Mouse (Mus musculus): ENCODE results near the gene Vangl1. TPM values are rescaled to one million over a fixed set of nuclear protein-coding genes. Genes with fewer than 3 reads are reported as not detected.
"Not testable (repeated sequence)": the region's sequence is repeated elsewhere in the genome, so short reads cannot be mapped to it uniquely, and the experiment has no call there.

Gene Vangl1
- polyA plus RNA-seq, 1 experiment from 2014 or later = 52.9 TPM

GRCm38 (mm10) chr3:102205458-102205830 lies 951 bp upstream of the Vangl1 start:
- DNase-seq (ENCODE audit: low spot score) = no peak
- Histone ChIP-seq H3K4me2 (peak overlapping the region; percentile 85), H3K9ac (ENCODE audit: low read depth, low read length) (no peak overlapping the region), H3K27me3 (replicated peaks; ENCODE audit: control insufficient read depth, insufficient read depth, low read length) (no peaks in the 10 kb centered on the region; the same call in none of the 2 replicates), H3K27ac (ENCODE audit: low read depth, low read length) (no peak overlapping the region), H3K36me3 (ENCODE audit: control insufficient read depth, insufficient read depth, low read length) (no peaks in the 10 kb centered on the region), H3K4me1 (replicated peaks; ENCODE audit: control insufficient read depth, insufficient read depth, low read length) (peaks cover 3% of the 10 kb centered on the region; the same call in 1 of the 2 replicates), H3K4me3 (ENCODE audit: low read depth, low read length) (no peak overlapping the region), H3K9me3 (ENCODE audit: control insufficient read depth, low read length) (no peaks in the 10 kb centered on the region)
- ATAC-seq (replicated peaks; ENCODE audit: low FRiP score) = no peak
- 16% methylated on average over 7 of the region's 7 CpGs for WGBS

DNA sequence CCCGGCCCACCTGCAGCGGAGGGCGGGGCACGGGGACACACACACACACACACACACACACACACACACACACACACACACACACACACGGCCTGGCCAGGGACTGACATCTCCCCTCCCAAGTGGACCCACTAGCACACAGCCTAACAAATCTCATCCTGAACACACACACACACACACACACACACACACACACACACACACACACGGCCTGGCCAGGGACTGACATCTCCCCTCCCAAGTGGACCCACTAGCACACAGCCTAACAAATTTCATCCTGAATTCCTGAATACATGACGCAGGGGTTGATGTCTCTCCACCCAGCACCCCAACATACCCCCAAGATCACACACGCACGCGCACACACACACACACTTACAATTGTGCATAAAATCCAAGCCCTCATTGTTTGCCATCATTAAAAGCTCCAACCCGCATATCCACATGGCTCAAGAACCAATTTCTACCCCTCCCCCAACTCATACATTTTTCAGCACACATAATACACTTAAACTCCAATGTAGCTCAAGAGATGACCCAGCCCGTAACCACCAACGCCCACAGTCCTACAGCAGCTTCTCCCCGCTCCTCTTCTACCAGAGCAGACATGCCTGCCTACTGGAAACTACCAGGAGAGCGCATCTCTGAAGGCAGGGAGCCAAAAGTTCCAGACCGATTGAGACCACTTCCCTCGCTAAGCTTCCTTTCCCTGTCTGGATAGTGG lies 403 bp upstream of the Vangl1 start:
- not testable (repeated sequence) for H3K4me1 ChIP-seq (replicated peaks; ENCODE audit: control insufficient read depth, insufficient read depth, low read length); H3K27ac ChIP-seq (ENCODE audit: low read depth, low read length); H3K9me3 ChIP-seq (ENCODE audit: control insufficient read depth, low read length); H3K36me3 ChIP-seq (ENCODE audit: control insufficient read depth, insufficient read depth, low read length); H3K27me3 ChIP-seq (replicated peaks; ENCODE audit: control insufficient read depth, insufficient read depth, low read length)
- DNase-seq (ENCODE audit: low spot score) (peak; percentile 38), ATAC-seq (replicated peaks; ENCODE audit: low FRiP score) (peak; percentile 25)
- Histone ChIP-seq H3K4me3 (ENCODE audit: low read depth, low read length) (peak overlapping the region; percentile 81), H3K9ac (ENCODE audit: low read depth, low read length) (peak overlapping the region; percentile 77; the same call in 1 of the 2 replicates), H3K4me2 (peak overlapping the region; percentile 85)
- WGBS = 9% methylated on average over 16 of the region's 17 CpGs

GRCm38 (mm10) chr3:102203131-102203530 lies 1.4 kb downstream of the Vangl1 start:
- H3K4me2 ChIP-seq = peak overlapping the region; percentile 85
- no peak overlapping the region for H3K27ac ChIP-seq (ENCODE audit: low read depth, low read length)
- no peaks in the 10 kb centered on the region for H3K36me3 ChIP-seq (ENCODE audit: control insufficient read depth, insufficient read depth, low read length)
- no peak for DNase-seq (ENCODE audit: low spot score)
- 15% methylated on average over 7 of the region's 7 CpGs for WGBS
- no peaks in the 10 kb centered on the region for H3K9me3 ChIP-seq (ENCODE audit: control insufficient read depth, low read length)
- H3K4me3 ChIP-seq (ENCODE audit: low read depth, low read length) = peak overlapping the region; percentile 81
- H3K4me1 ChIP-seq (replicated peaks; ENCODE audit: control insufficient read depth, insufficient read depth, low read length) = peaks cover 14% of the 10 kb centered on the region; the same call in 1 of the 2 replicates
- ATAC-seq (replicated peaks; ENCODE audit: low FRiP score) = no peak
- H3K27me3 ChIP-seq (replicated peaks; ENCODE audit: control insufficient read depth, insufficient read depth, low read length) = no peaks in the 10 kb centered on the region; the same call in none of the 2 replicates
- H3K9ac ChIP-seq (ENCODE audit: low read depth, low read length) = peak overlapping the region; percentile 77; the same call in 1 of the 2 replicates

DNA sequence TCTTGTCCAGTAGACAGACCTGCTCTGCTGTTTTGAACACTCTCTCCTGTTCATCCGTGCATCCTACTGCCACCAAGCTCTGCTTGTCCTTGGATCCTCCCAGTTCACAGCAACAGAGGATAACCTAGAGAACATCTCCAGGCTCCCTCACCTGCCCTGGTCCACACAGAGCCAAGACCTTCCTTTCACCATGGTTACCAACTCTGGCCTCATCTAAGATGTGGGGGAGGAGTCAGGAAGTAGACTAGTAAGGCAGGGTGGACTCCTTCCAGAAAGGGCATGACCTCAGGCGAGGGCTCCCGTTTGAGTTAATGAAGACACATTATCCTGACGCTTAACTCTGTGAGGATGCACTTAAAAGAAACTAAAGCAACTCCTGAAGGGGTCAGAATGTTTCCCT lies 4.5 kb downstream of the Vangl1 start:
- no peak overlapping the region for H3K4me3 ChIP-seq (ENCODE audit: low read depth, low read length)
- DNase-seq (ENCODE audit: low spot score) (no peak), ATAC-seq (replicated peaks; ENCODE audit: low FRiP score) (no peak)
- WGBS = 44% methylated on average over 4 of the region's 4 CpGs
- H3K4me1 ChIP-seq (replicated peaks; ENCODE audit: control insufficient read depth, insufficient read depth, low read length) = peaks cover 35% of the 10 kb centered on the region
- peaks cover 9% of the 10 kb centered on the region; the same call in 1 of the 2 replicates for H3K36me3 ChIP-seq (ENCODE audit: control insufficient read depth, insufficient read depth, low read length)
- H3K4me2 ChIP-seq = no peak overlapping the region
- no peak overlapping the region for H3K9ac ChIP-seq (ENCODE audit: low read depth, low read length)
- H3K9me3 ChIP-seq (ENCODE audit: control insufficient read depth, low read length) = no peaks in the 10 kb centered on the region
- no peaks in the 10 kb centered on the region; the same call in none of the 2 replicates for H3K27me3 ChIP-seq (replicated peaks; ENCODE audit: control insufficient read depth, insufficient read depth, low read length)
- no peak overlapping the region for H3K27ac ChIP-seq (ENCODE audit: low read depth, low read length)

DNA sequence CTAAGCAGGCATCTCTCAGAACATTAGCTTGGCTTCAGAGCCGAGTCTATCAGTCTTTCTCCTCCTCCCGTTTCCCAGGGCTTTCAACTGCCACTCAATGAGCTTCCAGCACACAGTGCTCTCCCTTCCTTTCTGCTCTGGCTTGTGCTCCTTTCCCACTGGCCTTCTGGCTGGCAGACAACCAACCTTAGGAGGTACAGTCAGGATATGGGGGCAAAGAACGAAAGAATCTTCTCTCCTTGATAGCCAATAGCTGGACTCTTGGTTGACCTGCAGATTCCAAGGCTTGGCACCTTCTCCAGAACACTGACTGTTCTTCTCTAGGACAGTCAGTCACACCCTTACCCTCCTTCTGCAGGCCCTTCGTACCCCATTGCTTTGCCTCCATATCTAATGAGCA lies 5.3 kb downstream of the Vangl1 start:
- no peak for DNase-seq (ENCODE audit: low spot score)
- Histone ChIP-seq H3K4me2 (no peak overlapping the region), H3K4me3 (ENCODE audit: low read depth, low read length) (no peak overlapping the region), H3K27me3 (replicated peaks; ENCODE audit: control insufficient read depth, insufficient read depth, low read length) (no peaks in the 10 kb centered on the region; the same call in 1 of the 2 replicates), H3K27ac (ENCODE audit: low read depth, low read length) (no peak overlapping the region), H3K36me3 (ENCODE audit: control insufficient read depth, insufficient read depth, low read length) (peaks cover 9% of the 10 kb centered on the region; the same call in 1 of the 2 replicates), H3K9me3 (ENCODE audit: control insufficient read depth, low read length) (no peaks in the 10 kb centered on the region), H3K4me1 (replicated peaks; ENCODE audit: control insufficient read depth, insufficient read depth, low read length) (peaks cover 42% of the 10 kb centered on the region), H3K9ac (ENCODE audit: low read depth, low read length) (no peak overlapping the region)
- no peak for ATAC-seq (replicated peaks; ENCODE audit: low FRiP score)
- 59% methylated on average over 4 of the region's 4 CpGs for WGBS

GRCm38 (mm10) chr3:102198446-102198845 lies 6.0 kb downstream of the Vangl1 start:
- H3K4me1 ChIP-seq (replicated peaks; ENCODE audit: control insufficient read depth, insufficient read depth, low read length) = peaks cover 44% of the 10 kb centered on the region
- H3K27ac ChIP-seq (ENCODE audit: low read depth, low read length) = no peak overlapping the region
- H3K9me3 ChIP-seq (ENCODE audit: control insufficient read depth, low read length) = no peaks in the 10 kb centered on the region
- no peaks in the 10 kb centered on the region; the same call in 1 of the 2 replicates for H3K27me3 ChIP-seq (replicated peaks; ENCODE audit: control insufficient read depth, insufficient read depth, low read length)
- H3K4me3 ChIP-seq (ENCODE audit: low read depth, low read length) = no peak overlapping the region
- H3K36me3 ChIP-seq (ENCODE audit: control insufficient read depth, insufficient read depth, low read length) = peaks cover 9% of the 10 kb centered on the region; the same call in 1 of the 2 replicates
- DNase-seq (ENCODE audit: low spot score) (no peak), ATAC-seq (replicated peaks; ENCODE audit: low FRiP score) (no peak)
- WGBS = 54% methylated on average over 6 of the region's 6 CpGs
- H3K4me2 ChIP-seq = no peak overlapping the region
- H3K9ac ChIP-seq (ENCODE audit: low read depth, low read length) = no peak overlapping the region

- DNase-seq (ENCODE audit: low spot score) (no peak), ATAC-seq (replicated peaks; ENCODE audit: low FRiP score) (no peak; the same call in 1 of the 2 replicates)
- H3K4me3 ChIP-seq (ENCODE audit: low read depth, low read length) = no peak overlapping the region
- H3K36me3 ChIP-seq (ENCODE audit: control insufficient read depth, insufficient read depth, low read length) = peaks cover 9% of the 10 kb centered on the region; the same call in 1 of the 2 replicates
- H3K4me1 ChIP-seq (replicated peaks; ENCODE audit: control insufficient read depth, insufficient read depth, low read length) = peaks cover 47% of the 10 kb centered on the region
- WGBS = 39% methylated on average over 5 of the region's 5 CpGs
- H3K4me2 ChIP-seq = no peak overlapping the region; the same call in 1 of the 2 replicates
- H3K9me3 ChIP-seq (ENCODE audit: control insufficient read depth, low read length) = no peaks in the 10 kb centered on the region
- H3K9ac ChIP-seq (ENCODE audit: low read depth, low read length) = no peak overlapping the region
- H3K27me3 ChIP-seq (replicated peaks; ENCODE audit: control insufficient read depth, insufficient read depth, low read length) = no peaks in the 10 kb centered on the region; the same call in 1 of the 2 replicates
- H3K27ac ChIP-seq (ENCODE audit: low read depth, low read length) = no peak overlapping the region
Measured at GRCm38 (mm10) chr3:102197746-102198145, 6.7 kb downstream of the Vangl1 start.

DNA sequence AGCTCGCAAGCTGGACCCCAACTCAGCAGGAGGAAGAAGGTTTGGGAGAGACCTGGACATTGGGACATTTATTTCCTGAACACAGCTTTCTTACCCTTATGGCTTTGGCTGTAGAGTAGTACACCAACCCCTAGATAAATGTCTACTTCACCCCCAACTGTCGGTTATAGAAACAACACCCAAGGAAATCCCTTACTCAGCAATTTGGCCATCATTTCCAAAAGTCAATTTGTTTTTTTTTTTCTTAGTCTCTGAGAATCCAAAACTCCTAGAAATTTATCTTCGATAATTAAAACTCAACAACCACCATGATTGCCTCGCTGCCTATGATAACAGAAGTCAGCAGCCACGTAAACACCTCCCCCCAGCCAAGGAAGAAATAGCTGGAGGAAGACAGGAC lies 7.3 kb downstream of the Vangl1 start:
- H3K27me3 ChIP-seq (replicated peaks; ENCODE audit: control insufficient read depth, insufficient read depth, low read length) = no peaks in the 10 kb centered on the region; the same call in 1 of the 2 replicates
- no peak overlapping the region for H3K27ac ChIP-seq (ENCODE audit: low read depth, low read length)
- H3K4me2 ChIP-seq = no peak overlapping the region; the same call in 1 of the 2 replicates
- H3K36me3 ChIP-seq (ENCODE audit: control insufficient read depth, insufficient read depth, low read length) = peaks cover 9% of the 10 kb centered on the region; the same call in 1 of the 2 replicates
- H3K4me1 ChIP-seq (replicated peaks; ENCODE audit: control insufficient read depth, insufficient read depth, low read length) = peaks cover 47% of the 10 kb centered on the region
- WGBS = 59% methylated on average over 5 of the region's 5 CpGs
- no peak for DNase-seq (ENCODE audit: low spot score)
- ATAC-seq (replicated peaks; ENCODE audit: low FRiP score) = no peak
- no peak overlapping the region for H3K9ac ChIP-seq (ENCODE audit: low read depth, low read length)
- H3K9me3 ChIP-seq (ENCODE audit: control insufficient read depth, low read length) = no peaks in the 10 kb centered on the region
- H3K4me3 ChIP-seq (ENCODE audit: low read depth, low read length) = no peak overlapping the region

GRCm38 (mm10) chr3:102196166-102196565 lies 8.3 kb downstream of the Vangl1 start:
- Histone ChIP-seq H3K4me1 (replicated peaks; ENCODE audit: control insufficient read depth, insufficient read depth, low read length) (peaks cover 47% of the 10 kb centered on the region), H3K36me3 (ENCODE audit: control insufficient read depth, insufficient read depth, low read length) (peaks cover 9% of the 10 kb centered on the region; the same call in 1 of the 2 replicates), H3K27ac (ENCODE audit: low read depth, low read length) (no peak overlapping the region), H3K9me3 (ENCODE audit: control insufficient read depth, low read length) (no peaks in the 10 kb centered on the region), H3K4me3 (ENCODE audit: low read depth, low read length) (no peak overlapping the region), H3K9ac (ENCODE audit: low read depth, low read length) (no peak overlapping the region), H3K4me2 (no peak overlapping the region), H3K27me3 (replicated peaks; ENCODE audit: control insufficient read depth, insufficient read depth, low read length) (no peaks in the 10 kb centered on the region)
- DNase-seq (ENCODE audit: low spot score) (no peak), ATAC-seq (replicated peaks; ENCODE audit: low FRiP score) (no peak)
- 90% methylated on average over 9 of the region's 9 CpGs for WGBS

Data from liver, embryonic 11.5 days (tissue).